Mouse (Mus musculus): ENCODE measurements around the gene Prf1. TPM values are rescaled to one million over a fixed set of nuclear protein-coding genes. Genes with fewer than 3 reads are reported as not detected.

Gene Prf1
- polyA plus RNA-seq, 1 experiment from 2014 or later = 0.06 TPM

GRCm38 (mm10) chr10:61324717-61325116 lies 27.1 kb downstream of the Prf1 start:
- peaks cover 7% of the 10 kb centered on the region; the same call in 1 of the 2 replicates for H3K36me3 ChIP-seq
- no peak overlapping the region for H3K4me2 ChIP-seq
- H3K9me3 ChIP-seq = no peaks in the 10 kb centered on the region
- no peak overlapping the region for H3K9ac ChIP-seq
- H3K4me3 ChIP-seq (replicated peaks) = no peak overlapping the region
- WGBS = 69% methylated on average over 8 of the region's 8 CpGs
- no peak overlapping the region for H3K27ac ChIP-seq
- ATAC-seq (ENCODE audit: insufficient read depth, low FRiP score, low read depth) = no peak; the same call in 1 of the 2 replicates
- 0 out of 2 replicates have a peak, but pooled peaks cover 9% of the 10 kb centered on the region for H3K4me1 ChIP-seq
- H3K27me3 ChIP-seq (replicated peaks) = no peaks in the 10 kb centered on the region

GRCm38 (mm10) chr10:61325782-61326328 lies 28.2 kb downstream of the Prf1 start:
- ATAC-seq (ENCODE audit: insufficient read depth, low FRiP score, low read depth) = no peak
- Histone ChIP-seq H3K27me3 (replicated peaks) (no peaks in the 10 kb centered on the region), H3K27ac (no peak overlapping the region), H3K4me3 (replicated peaks) (no peak overlapping the region), H3K4me1 (0 out of 2 replicates have a peak, but pooled peaks cover 9% of the 10 kb centered on the region), H3K4me2 (no peak overlapping the region), H3K9me3 (no peaks in the 10 kb centered on the region), H3K9ac (no peak overlapping the region), H3K36me3 (peaks cover 7% of the 10 kb centered on the region; the same call in 1 of the 2 replicates)
- WGBS = 45% methylated on average over 9 of the region's 9 CpGs

DNA sequence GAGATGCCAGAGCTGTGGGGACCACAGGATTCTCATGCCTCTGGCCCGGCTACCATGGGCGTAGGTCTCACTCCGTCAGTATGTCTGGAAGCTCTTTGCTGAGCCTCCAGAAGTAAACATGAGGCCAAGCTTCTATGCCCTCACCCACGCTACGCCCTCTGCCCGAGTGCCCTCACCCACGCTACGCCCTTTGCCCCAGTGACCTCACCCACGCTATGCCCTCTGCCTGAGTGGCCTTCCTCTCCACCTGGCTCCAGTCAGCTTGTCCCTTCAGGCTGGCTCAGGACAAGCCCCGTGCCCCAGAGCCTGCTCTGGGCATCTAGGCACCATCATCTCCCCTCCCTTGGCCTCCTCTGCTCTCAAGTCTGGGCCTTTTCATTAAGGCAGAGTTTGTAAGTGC lies 29.9 kb downstream of the Prf1 start:
- H3K9ac ChIP-seq = no peak overlapping the region
- 0 out of 2 replicates have a peak, but pooled peaks cover 9% of the 10 kb centered on the region for H3K4me1 ChIP-seq
- no peaks in the 10 kb centered on the region for H3K27me3 ChIP-seq (replicated peaks)
- H3K4me2 ChIP-seq = no peak overlapping the region
- H3K4me3 ChIP-seq (replicated peaks) = no peak overlapping the region
- no peak overlapping the region for H3K27ac ChIP-seq
- no peak for ATAC-seq (ENCODE audit: insufficient read depth, low FRiP score, low read depth)
- H3K9me3 ChIP-seq = no peaks in the 10 kb centered on the region
- 78% methylated on average over 10 of the region's 10 CpGs for WGBS
- H3K36me3 ChIP-seq = peaks cover 7% of the 10 kb centered on the region; the same call in 1 of the 2 replicates

GRCm38 (mm10) chr10:61328927-61329326 lies 31.3 kb downstream of the Prf1 start:
- no peak overlapping the region for H3K27ac ChIP-seq
- H3K27me3 ChIP-seq (replicated peaks) = no peaks in the 10 kb centered on the region
- no peaks in the 10 kb centered on the region for H3K9me3 ChIP-seq
- H3K4me3 ChIP-seq (replicated peaks) = no peak overlapping the region
- 0 out of 2 replicates have a peak, but pooled peaks cover 9% of the 10 kb centered on the region for H3K4me1 ChIP-seq
- H3K36me3 ChIP-seq = no peaks in the 10 kb centered on the region
- ATAC-seq (ENCODE audit: insufficient read depth, low FRiP score, low read depth) = no peak
- WGBS = 60% methylated on average over 7 of the region's 7 CpGs
- no peak overlapping the region for H3K9ac ChIP-seq
- no peak overlapping the region for H3K4me2 ChIP-seq

DNA sequence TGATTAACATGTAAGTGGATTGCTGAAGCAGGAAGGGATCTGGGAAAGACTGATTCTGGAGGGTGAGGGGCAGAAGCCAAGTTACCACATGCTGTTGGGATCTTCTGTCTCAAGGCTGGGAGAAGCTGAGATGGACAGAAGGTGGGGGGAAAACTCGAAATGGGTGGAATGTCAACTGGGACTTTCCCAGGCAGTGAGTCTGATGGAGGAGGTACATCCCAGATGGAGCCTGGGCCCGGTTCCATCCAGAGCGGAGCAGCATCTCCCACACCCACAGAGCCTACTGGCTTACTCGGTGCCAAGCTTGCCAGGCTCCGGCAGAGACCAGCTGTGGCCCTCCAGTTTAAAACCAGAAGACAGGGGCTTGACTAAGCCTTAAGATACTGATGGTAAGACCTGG lies 33.4 kb downstream of the Prf1 start:
- no peaks in the 10 kb centered on the region for H3K27me3 ChIP-seq (replicated peaks)
- H3K4me1 ChIP-seq = 0 out of 2 replicates have a peak, but pooled peaks cover 3% of the 10 kb centered on the region
- no peak for ATAC-seq (ENCODE audit: insufficient read depth, low FRiP score, low read depth)
- no peak overlapping the region; the same call in 1 of the 2 replicates for H3K27ac ChIP-seq
- H3K4me3 ChIP-seq (replicated peaks) = no peak overlapping the region
- no peak overlapping the region for H3K9ac ChIP-seq
- H3K9me3 ChIP-seq = no peaks in the 10 kb centered on the region
- WGBS = 63% methylated on average over 5 of the region's 5 CpGs
- H3K4me2 ChIP-seq = no peak overlapping the region
- no peaks in the 10 kb centered on the region for H3K36me3 ChIP-seq

DNA sequence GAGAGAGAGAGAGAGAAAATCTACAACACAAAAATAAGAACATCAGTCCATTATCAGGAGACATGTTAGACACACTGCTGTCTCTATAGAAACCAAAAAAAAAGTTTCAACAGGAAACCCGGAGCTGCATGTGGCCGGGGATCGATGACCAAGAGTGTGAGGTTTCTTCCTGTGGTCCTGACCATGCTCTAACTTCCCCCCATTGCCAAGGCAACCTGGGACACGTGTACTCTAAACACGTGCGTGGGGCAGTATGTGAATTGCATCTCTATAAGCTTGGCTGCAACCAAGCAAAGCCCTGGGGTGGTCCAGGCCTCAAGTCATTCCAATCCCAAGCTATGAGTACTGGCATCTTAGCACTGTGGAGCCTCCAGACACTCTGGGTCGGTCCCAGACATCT lies 36.9 kb downstream of the Prf1 start:
- H3K27me3 ChIP-seq (replicated peaks) = no peaks in the 10 kb centered on the region
- WGBS = 72% methylated on average over 7 of the region's 7 CpGs
- no peaks in the 10 kb centered on the region for H3K9me3 ChIP-seq
- no peaks in the 10 kb centered on the region for H3K4me1 ChIP-seq
- no peak for ATAC-seq (ENCODE audit: insufficient read depth, low FRiP score, low read depth)
- H3K9ac ChIP-seq = no peak overlapping the region
- H3K4me2 ChIP-seq = no peak overlapping the region
- no peak overlapping the region for H3K27ac ChIP-seq
- 0 out of 2 replicates have a peak, but pooled peaks cover 4% of the 10 kb centered on the region for H3K36me3 ChIP-seq
- no peak overlapping the region for H3K4me3 ChIP-seq (replicated peaks)

DNA sequence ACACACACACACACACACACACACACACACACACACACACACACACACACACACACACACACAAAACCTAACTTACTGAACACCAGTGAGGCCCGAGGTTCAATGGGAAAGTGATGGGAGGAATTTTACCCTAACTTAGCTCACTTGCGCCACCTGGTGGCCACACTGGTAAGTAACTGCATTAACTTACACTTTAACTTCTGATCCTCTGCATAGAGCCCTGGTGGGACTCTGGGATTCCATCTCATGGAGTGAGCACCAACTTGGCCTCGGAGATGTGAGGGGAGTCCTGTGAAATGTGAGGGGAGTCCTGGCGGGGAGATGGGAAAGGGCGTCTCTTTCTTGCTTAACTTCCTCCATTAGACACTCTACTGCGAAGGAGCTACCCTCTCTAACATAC lies 38.5 kb downstream of the Prf1 start:
- Histone ChIP-seq H3K9me3 (no peaks in the 10 kb centered on the region), H3K4me2 (no peak overlapping the region), H3K36me3 (0 out of 2 replicates have a peak, but pooled peaks cover 4% of the 10 kb centered on the region), H3K4me1 (no peaks in the 10 kb centered on the region), H3K9ac (no peak overlapping the region), H3K27ac (no peak overlapping the region), H3K27me3 (replicated peaks) (no peaks in the 10 kb centered on the region), H3K4me3 (replicated peaks) (no peak overlapping the region)
- no peak for ATAC-seq (ENCODE audit: insufficient read depth, low FRiP score, low read depth)
- WGBS = 23% methylated on average over 6 of the region's 6 CpGs

- Histone ChIP-seq H3K27me3 (replicated peaks) (no peaks in the 10 kb centered on the region), H3K9ac (no peak overlapping the region), H3K36me3 (0 out of 2 replicates have a peak, but pooled peaks cover 4% of the 10 kb centered on the region), H3K4me3 (replicated peaks) (no peak overlapping the region), H3K4me2 (no peak overlapping the region), H3K9me3 (no peaks in the 10 kb centered on the region), H3K27ac (no peak overlapping the region), H3K4me1 (no peaks in the 10 kb centered on the region)
- 71% methylated on average over 5 of the region's 5 CpGs for WGBS
- no peak for ATAC-seq (ENCODE audit: insufficient read depth, low FRiP score, low read depth)
Observed at GRCm38 (mm10) chr10:61336592-61336991, 39.0 kb downstream of the Prf1 start.

- H3K9me3 ChIP-seq = no peaks in the 10 kb centered on the region
- H3K4me1 ChIP-seq = no peaks in the 10 kb centered on the region
- no peak overlapping the region for H3K4me3 ChIP-seq (replicated peaks)
- no peak overlapping the region for H3K9ac ChIP-seq
- H3K27me3 ChIP-seq (replicated peaks) = no peaks in the 10 kb centered on the region
- 0 out of 2 replicates have a peak, but pooled peaks cover 4% of the 10 kb centered on the region for H3K36me3 ChIP-seq
- no peak for ATAC-seq (ENCODE audit: insufficient read depth, low FRiP score, low read depth)
- no peak overlapping the region for H3K4me2 ChIP-seq
- WGBS = 84% methylated on average over 11 of the region's 11 CpGs
- H3K27ac ChIP-seq = no peak overlapping the region
Observed at GRCm38 (mm10) chr10:61337665-61338064, 40.0 kb downstream of the Prf1 start.

GRCm38 (mm10) chr10:61339216-61339615 lies 41.6 kb downstream of the Prf1 start:
- Histone ChIP-seq H3K4me2 (no peak overlapping the region), H3K36me3 (0 out of 2 replicates have a peak, but pooled peaks cover 4% of the 10 kb centered on the region), H3K9ac (no peak overlapping the region), H3K4me1 (no peaks in the 10 kb centered on the region), H3K27ac (no peak overlapping the region), H3K9me3 (no peaks in the 10 kb centered on the region), H3K27me3 (replicated peaks) (no peaks in the 10 kb centered on the region), H3K4me3 (replicated peaks) (no peak overlapping the region)
- 91% methylated on average over 9 of the region's 9 CpGs for WGBS
- ATAC-seq (ENCODE audit: insufficient read depth, low FRiP score, low read depth) = no peak

GRCm38 (mm10) chr10:61340247-61340646 lies 42.6 kb downstream of the Prf1 start:
- Histone ChIP-seq H3K27me3 (replicated peaks) (no peaks in the 10 kb centered on the region), H3K9ac (no peak overlapping the region), H3K9me3 (no peaks in the 10 kb centered on the region), H3K4me1 (no peaks in the 10 kb centered on the region), H3K36me3 (0 out of 2 replicates have a peak, but pooled peaks cover 4% of the 10 kb centered on the region), H3K4me2 (no peak overlapping the region), H3K4me3 (replicated peaks) (no peak overlapping the region), H3K27ac (no peak overlapping the region)
- ATAC-seq (ENCODE audit: insufficient read depth, low FRiP score, low read depth) = no peak
- WGBS = 78% methylated on average over 9 of the region's 9 CpGs

GRCm38 (mm10) chr10:61341045-61341444 lies 43.4 kb downstream of the Prf1 start:
- no peak for ATAC-seq (ENCODE audit: insufficient read depth, low FRiP score, low read depth)
- no peaks in the 10 kb centered on the region for H3K9me3 ChIP-seq
- H3K27me3 ChIP-seq (replicated peaks) = no peaks in the 10 kb centered on the region
- H3K4me2 ChIP-seq = no peak overlapping the region
- H3K9ac ChIP-seq = no peak overlapping the region
- 0 out of 2 replicates have a peak, but pooled peaks cover 4% of the 10 kb centered on the region for H3K36me3 ChIP-seq
- peaks cover 3% of the 10 kb centered on the region; the same call in 1 of the 2 replicates for H3K4me1 ChIP-seq
- 90% methylated on average over 5 of the region's 5 CpGs for WGBS
- no peak overlapping the region for H3K4me3 ChIP-seq (replicated peaks)
- H3K27ac ChIP-seq = no peak overlapping the region

All from stomach, embryonic 15.5 days (tissue).